Mouse (Mus musculus) stomach, embryonic 15.5 days (tissue): Measurements from ENCODE around the gene Catsperg1. TPM values are rescaled to one million over a fixed set of nuclear protein-coding genes. Genes with fewer than 3 reads are reported as not detected.
"Not testable (repeated sequence)": the region's sequence is repeated elsewhere in the genome, so short reads cannot be mapped to it uniquely, and the experiment has no call there.

ENCODE experiments used
- ATAC-seq: fragments of 200-750 bp; cut with Nextera tagmentation; 2 replicates; pipeline ENCODE4 v1.8.0; 2017; ENCODE audit warnings: low read depth, moderate number of reproducible peaks, moderate TSS enrichment; ENCODE audit not compliant: insufficient read depth, low FRiP score
- H3K27ac ChIP-seq: fragments of 300-500 bp; sonication (generic); 2 replicates; pipeline ENCODE4 v1.5.1; 2015; ENCODE audit warnings: mild to moderate bottlenecking, inconsistent platforms
- H3K27me3 ChIP-seq: fragments of 300-500 bp; sonication (generic); replicated peaks from 2 replicates; pipeline ENCODE4 v1.6.1; 2015; ENCODE audit warnings: inconsistent platforms
- H3K36me3 ChIP-seq: fragments of 300-500 bp; sonication (generic); 2 replicates; pipeline ENCODE4 v1.6.1; 2015; ENCODE audit warnings: inconsistent platforms
- H3K4me1 ChIP-seq: fragments of 300-500 bp; sonication (generic); 2 replicates; pipeline ENCODE4 v1.6.1; 2015; ENCODE audit warnings: inconsistent platforms
- H3K4me2 ChIP-seq: fragments of 300-500 bp; sonication (generic); 2 replicates; pipeline ENCODE4 v1.6.1; 2015; ENCODE audit warnings: mild to moderate bottlenecking, inconsistent platforms
- H3K4me3 ChIP-seq: fragments of 300-500 bp; sonication (generic); replicated peaks from 2 replicates; pipeline ENCODE4 v1.5.1; 2015; ENCODE audit warnings: inconsistent platforms
- H3K9ac ChIP-seq: fragments of 300-500 bp; sonication (generic); 2 replicates; pipeline ENCODE4 v1.6.1; 2015; ENCODE audit warnings: inconsistent platforms
- H3K9me3 ChIP-seq: fragments of 300-500 bp; sonication (generic); 2 replicates; pipeline ENCODE4 v1.6.1; 2016; ENCODE audit warnings: inconsistent platforms
- WGBS: fragments of 180-500 bp; shearing (Covaris S2); methylation state at CpG from one replicate; pipeline ENCODE4 v1.1.7; 2015; 5-methylcytosine and 5-hydroxymethylcytosine counted together
- polyA plus RNA-seq: library from polyadenylated mRNA; unstranded; fragments of >200 nt; fragmentation: Nextera tagmentation; extraction: Ambion mirVana; gene quantifications from 2 replicates; pipeline ENCODE4 v1.2.1, GENCODE M21; 2015

Gene Catsperg1
- polyA plus RNA-seq, 1 experiment from 2014 or later, result 0.60 TPM

DNA sequence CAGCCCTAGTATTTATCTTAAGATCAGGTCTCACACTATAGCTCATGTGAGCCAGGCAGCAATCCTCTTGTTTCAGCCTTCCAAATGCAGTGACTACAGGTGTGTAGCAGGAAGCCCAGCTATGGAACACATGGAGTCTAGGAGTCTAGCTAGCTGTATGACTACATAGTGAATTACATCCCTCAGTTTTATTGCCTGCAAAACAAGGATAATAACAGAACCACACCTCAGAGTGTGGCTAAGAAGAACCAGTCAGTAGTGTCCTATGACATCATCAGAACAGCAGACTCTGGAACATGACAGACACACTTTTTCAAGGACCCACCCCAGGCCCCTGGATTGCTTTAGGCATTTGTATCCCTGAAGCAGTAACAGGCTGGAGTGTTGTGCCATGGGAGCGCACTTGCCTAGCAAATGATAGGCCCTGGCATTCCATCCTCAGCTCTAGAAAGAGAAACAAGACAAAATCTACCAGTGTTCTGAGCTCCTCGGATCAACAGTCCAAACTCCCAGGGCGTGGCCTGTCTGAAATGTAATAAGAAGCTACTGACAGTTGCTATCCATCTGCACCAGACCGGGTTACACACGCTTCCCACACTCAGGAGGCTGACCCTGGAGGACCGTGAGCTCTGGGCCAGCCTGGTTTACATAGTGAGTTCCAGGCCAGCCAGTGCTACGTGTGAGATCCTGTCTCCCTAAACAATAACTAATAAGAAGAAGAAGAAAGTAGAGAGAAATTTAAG is 67.0 kb downstream of the Catsperg1 start:
- no peak overlapping the region for H3K27ac ChIP-seq
- H3K4me1 ChIP-seq, result no peaks in the 10 kb centered on the region
- H3K9me3 ChIP-seq, result no peaks in the 10 kb centered on the region
- WGBS, result 82% methylated on average over 7 of the region's 7 CpGs
- H3K4me2 ChIP-seq, result no peak overlapping the region
- no peak overlapping the region for H3K9ac ChIP-seq
- no peaks in the 10 kb centered on the region for H3K27me3 ChIP-seq
- ATAC-seq, result no peak
- no peaks in the 10 kb centered on the region for H3K36me3 ChIP-seq
- H3K4me3 ChIP-seq, result no peak overlapping the region

DNA sequence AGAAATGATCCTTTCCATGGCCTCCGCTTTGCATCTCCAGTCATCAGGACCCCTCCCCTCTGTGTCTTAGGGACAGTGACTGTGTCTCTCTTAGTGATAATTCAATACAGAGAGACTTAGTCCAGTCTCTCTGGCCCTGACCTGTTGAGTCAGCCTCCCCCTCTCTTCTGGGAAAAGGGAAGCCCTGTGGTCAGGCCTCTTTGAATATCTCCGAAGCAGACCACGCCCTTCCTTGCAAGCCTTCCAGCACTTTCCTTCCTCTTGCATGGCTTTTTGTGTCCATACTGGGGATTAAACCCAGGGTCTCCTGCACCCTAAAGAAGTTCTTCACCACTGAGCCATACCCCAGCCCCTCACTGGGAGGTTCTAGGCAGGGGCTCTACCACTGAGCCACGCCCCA is 69.8 kb downstream of the Catsperg1 start:
- no peak overlapping the region for H3K4me2 ChIP-seq
- no peaks in the 10 kb centered on the region for H3K36me3 ChIP-seq
- H3K9me3 ChIP-seq, result no peaks in the 10 kb centered on the region
- no peaks in the 10 kb centered on the region for H3K27me3 ChIP-seq
- no peak for ATAC-seq
- WGBS, result 94% methylated on average over 4 of the region's 4 CpGs
- H3K4me1 ChIP-seq, result no peaks in the 10 kb centered on the region
- H3K4me3 ChIP-seq, result no peak overlapping the region
- H3K27ac ChIP-seq, result no peak overlapping the region
- H3K9ac ChIP-seq, result no peak overlapping the region

DNA sequence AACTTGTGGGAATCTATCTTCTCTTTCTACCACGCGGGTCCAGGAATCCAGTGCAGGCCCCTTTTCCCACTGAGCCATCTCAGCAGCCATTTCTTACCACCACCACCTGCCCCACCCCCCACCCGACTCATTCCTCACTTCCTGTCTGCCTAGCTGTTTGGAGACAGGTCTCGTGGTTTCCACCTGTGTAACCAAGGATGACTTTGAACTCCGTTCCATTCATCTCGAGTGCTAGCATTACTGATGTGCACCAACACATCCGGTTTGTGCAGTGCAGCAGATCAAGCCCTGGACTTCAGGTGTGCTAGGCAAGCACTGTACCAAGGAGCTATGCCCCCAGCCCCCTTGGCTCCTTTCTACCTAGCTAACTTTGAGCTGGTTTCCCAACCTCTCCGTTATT is 72.4 kb downstream of the Catsperg1 start:
- ATAC-seq, result no peak
- H3K27ac ChIP-seq, result no peak overlapping the region
- H3K9me3 ChIP-seq, result no peaks in the 10 kb centered on the region
- H3K27me3 ChIP-seq, result no peaks in the 10 kb centered on the region
- H3K4me2 ChIP-seq, result no peak overlapping the region
- no peaks in the 10 kb centered on the region for H3K36me3 ChIP-seq
- no peak overlapping the region for H3K4me3 ChIP-seq
- no peak overlapping the region for H3K9ac ChIP-seq
- H3K4me1 ChIP-seq, result no peaks in the 10 kb centered on the region
- WGBS, result 70% methylated on average over 8 of the region's 8 CpGs

GRCm38 (mm10) chr7:29139237-29139636 is 74.6 kb downstream of the Catsperg1 start:
- not testable (repeated sequence) for H3K27me3 ChIP-seq, ATAC-seq, H3K9ac ChIP-seq, H3K4me1 ChIP-seq, H3K4me2 ChIP-seq, H3K4me3 ChIP-seq, H3K9me3 ChIP-seq, H3K27ac ChIP-seq, H3K36me3 ChIP-seq
- WGBS, result 83% methylated on average over 3 of the region's 4 CpGs

DNA sequence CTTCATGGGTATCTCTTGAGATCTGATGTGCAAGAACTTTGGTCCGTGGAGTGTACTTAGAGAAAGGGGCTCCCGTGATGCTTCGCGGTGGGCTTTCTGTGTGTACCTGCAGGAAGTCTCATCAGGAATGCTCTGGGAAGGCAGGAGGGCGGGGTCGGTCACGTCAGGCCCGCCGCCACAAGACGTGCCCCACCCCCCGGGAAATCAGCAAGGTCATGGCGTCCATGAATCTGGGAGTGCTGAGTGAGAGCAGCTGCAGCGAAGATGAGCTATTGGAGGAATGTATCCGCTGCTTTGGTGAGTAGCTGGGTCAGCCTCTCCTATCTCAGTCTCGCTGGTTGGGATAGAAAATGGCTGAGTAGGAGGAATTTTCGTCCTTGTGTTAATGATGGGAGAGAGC is 76.4 kb downstream of the Catsperg1 start:
- Histone ChIP-seq H3K36me3 (no peaks in the 10 kb centered on the region), H3K4me2 (no peak overlapping the region), H3K4me3 (no peak overlapping the region), H3K27ac (no peak overlapping the region), H3K9me3 (no peaks in the 10 kb centered on the region), H3K4me1 (peaks cover 6% of the 10 kb centered on the region; the same call in 1 of the 2 replicates), H3K9ac (no peak overlapping the region), H3K27me3 (no peaks in the 10 kb centered on the region)
- no peak for ATAC-seq
- 44% methylated on average over 16 of the region's 16 CpGs for WGBS

DNA sequence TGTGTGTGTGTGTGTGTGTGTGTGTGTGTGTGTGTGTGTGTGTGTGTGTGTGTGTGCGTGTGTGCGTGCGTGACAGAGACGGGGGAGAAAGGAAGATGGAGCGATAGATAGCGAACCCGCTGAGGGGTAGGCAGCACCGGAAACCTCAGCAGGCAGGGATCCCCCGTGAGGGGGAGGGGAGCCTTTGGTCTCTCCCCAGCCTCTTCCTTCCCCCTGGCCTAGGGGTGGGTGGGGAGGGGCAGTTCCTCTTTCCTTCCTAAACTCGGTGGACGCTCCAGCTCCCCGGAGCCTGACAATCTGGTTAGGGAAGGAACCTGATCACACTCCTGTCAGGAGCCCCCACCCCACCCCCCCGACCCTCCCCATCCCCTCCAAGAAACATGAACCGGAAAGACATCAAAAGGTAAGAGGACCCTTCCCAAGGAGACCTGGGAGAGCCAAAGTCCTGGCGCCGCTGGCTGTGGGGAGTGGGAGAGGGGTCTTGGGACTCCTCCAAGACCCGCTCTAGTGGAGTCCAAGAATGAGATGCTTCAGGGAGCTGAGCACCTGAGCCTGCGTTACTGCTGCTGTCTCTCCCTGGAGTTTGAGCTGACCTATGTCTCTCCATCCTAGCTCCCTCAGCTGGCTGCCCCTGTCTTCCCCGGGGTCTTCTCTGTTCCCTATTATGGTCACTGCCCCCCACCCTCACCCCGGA is 79.0 kb downstream of the Catsperg1 start, which contains the start of gene Rasgrp4:
Gene Rasgrp4 (plus strand): TSS at position 159 of the 694 bp plus-strand sequence.
- H3K9ac ChIP-seq, result no peak within 1 kb of the TSS
- no peak within 1 kb of the TSS for H3K27ac ChIP-seq
- 3% methylated on average over 8 of the region's 20 CpGs for WGBS
- H3K36me3 ChIP-seq, result no peaks in the 10 kb centered on the region
- H3K9me3 ChIP-seq, result no peaks in the 10 kb centered on the region
- H3K4me1 ChIP-seq, result peaks cover 6% of the 10 kb centered on the region; the same call in 1 of the 2 replicates
- ATAC-seq, result peak; percentile 53; the same call in 1 of the 2 replicates
- H3K27me3 ChIP-seq, result no peaks in the 10 kb centered on the region
- peak within 1 kb of the TSS; percentile 48 for H3K4me2 ChIP-seq
- H3K4me3 ChIP-seq, result peak within 1 kb of the TSS; percentile 23; the same call in 1 of the 2 replicates

DNA sequence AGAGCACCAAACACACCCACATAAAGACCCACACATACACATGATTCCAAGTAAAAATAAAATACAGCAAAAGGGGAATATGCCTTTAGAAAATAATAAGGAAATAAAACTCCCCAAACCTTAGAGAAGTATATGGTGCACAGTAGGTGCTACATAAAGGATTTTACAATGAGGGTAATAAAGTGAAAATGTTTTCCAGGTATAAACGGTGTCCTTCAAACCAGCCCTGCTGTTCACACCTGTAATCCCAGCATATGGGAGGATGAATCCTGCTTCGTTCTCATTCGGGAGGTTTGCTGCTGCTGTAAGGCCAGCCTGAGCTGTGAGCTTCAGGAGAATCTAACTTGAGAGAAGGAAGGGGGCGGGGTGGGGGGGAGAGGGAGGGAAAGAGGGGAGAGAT is 79.6 kb downstream of the Catsperg1 start:
- 5% methylated on average over 4 of the region's 4 CpGs for WGBS
- Histone ChIP-seq H3K4me3 (peak overlapping the region; percentile 23; the same call in 1 of the 2 replicates), H3K9me3 (no peaks in the 10 kb centered on the region), H3K27ac (no peak overlapping the region), H3K9ac (no peak overlapping the region), H3K36me3 (no peaks in the 10 kb centered on the region), H3K27me3 (no peaks in the 10 kb centered on the region), H3K4me2 (peak overlapping the region; percentile 48), H3K4me1 (peaks cover 6% of the 10 kb centered on the region; the same call in 1 of the 2 replicates)
- ATAC-seq, result no peak

Other genes with a start within 250 kb of the Catsperg1 start
- gene Eif3k, start 232.2 kb downstream of the Catsperg1 start, polyA plus RNA-seq, result 370 and 373 TPM in 2 replicates
- gene Map4k1, start 232.0 kb downstream of the Catsperg1 start, polyA plus RNA-seq, result 7.8 and 9.3 TPM in 2 replicates
- gene Ryr1, start 88.9 kb downstream of the Catsperg1 start, polyA plus RNA-seq, result 0.30 and 0.76 TPM in 2 replicates
- gene Rasgrp4, start 79.2 kb downstream of the Catsperg1 start, polyA plus RNA-seq, result 0.75 and 0.76 TPM in 2 replicates
- 24.8 and 26.7 TPM in 2 replicates for gene Fam98c, start 57.8 kb downstream of the Catsperg1 start, polyA plus RNA-seq
- gene Ggn, start 43.8 kb downstream of the Catsperg1 start, polyA plus RNA-seq, result 0.42 and 0.66 TPM in 2 replicates
- gene Spred3, start 43.6 kb downstream of the Catsperg1 start, polyA plus RNA-seq, result 1.9 and 2.2 TPM in 2 replicates
- 225 and 237 TPM in 2 replicates for gene Psmd8, start 33.3 kb downstream of the Catsperg1 start, polyA plus RNA-seq
- gene Kcnk6, start 18.5 kb upstream of the Catsperg1 start, polyA plus RNA-seq, result 1.6 and 1.9 TPM in 2 replicates
- gene Yif1b, start 24.3 kb upstream of the Catsperg1 start, polyA plus RNA-seq, result 83.7 and 85.8 TPM in 2 replicates
- gene 2200002D01Rik, start 34.4 kb upstream of the Catsperg1 start, polyA plus RNA-seq, result 67.4 and 70.6 TPM in 2 replicates
- gene Spint2, start 67.9 kb upstream of the Catsperg1 start, polyA plus RNA-seq, result 525 and 574 TPM in 2 replicates
- gene Ppp1r14a, start 75.3 kb upstream of the Catsperg1 start, polyA plus RNA-seq, result 42.7 and 56.7 TPM in 2 replicates
- gene Dpf1, start 89.9 kb upstream of the Catsperg1 start, polyA plus RNA-seq, result 7.6 and 8.2 TPM in 2 replicates